Mouse (Mus musculus): ENCODE results near the gene Tmem159. TPM values are rescaled to one million over a fixed set of nuclear protein-coding genes. Genes with fewer than 3 reads are reported as not detected.
A peak's percentile ranks its signal among the peaks of the same experiment; 100 is the strongest.

Tmem159 gene
- polyA plus RNA-seq, 1 experiment, result 16.3 TPM

DNA sequence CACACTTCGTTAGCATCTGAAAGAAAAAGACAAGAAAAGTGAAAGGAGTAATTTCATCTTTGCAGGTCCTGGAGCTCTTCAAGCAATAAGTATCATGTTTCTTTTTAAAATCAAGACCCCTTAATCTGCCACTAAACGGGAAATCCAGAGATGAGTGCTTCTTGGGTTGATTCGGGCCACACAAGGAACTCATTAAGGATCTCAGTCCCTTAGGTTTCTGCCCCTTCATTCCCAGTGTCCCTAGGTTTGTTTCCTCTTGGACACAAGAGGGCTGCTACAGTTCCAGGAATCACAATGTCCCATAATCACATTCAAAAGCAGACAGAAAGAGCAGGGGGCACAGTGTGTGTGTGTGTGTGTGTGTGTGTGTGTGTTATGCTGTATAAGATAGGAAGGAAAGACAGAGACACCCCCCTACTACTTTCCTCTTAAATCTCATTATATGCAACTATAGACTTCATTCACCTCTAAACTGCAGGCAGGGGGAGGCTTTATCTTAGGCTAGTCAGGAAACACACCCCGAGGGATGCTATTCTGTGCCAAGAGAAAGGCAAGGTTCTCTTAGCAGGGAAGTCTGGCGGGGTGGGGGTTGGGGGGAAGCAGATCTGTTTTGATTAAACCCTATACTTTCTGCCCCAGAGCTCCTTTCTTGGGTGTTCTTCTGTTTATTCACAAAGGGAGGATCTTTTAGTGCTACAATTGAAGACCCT, 25.0 kb downstream of the Tmem159 start:
- no peak for DNase-seq (ENCODE audit: low read depth, low spot score)
- 62% methylated on average over 5 of the region's 5 CpGs for WGBS

DNA sequence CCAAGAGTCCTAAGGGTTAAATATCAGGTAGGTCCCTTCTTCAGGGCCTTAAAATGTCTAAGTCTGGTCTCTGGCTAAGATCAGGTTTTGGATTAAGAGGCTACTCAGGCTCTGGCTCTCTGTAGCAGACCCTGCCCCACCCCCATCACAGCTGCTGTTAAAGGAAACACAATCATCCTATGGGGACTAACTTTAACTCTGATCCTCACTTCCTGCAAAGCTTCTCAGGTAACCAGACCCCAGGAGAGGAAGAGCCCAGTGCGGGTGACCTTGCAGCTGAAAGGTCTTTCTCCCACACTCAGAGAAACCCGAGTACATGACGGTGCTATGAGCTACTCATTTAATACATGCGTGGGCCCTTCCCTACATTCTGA, 25.5 kb downstream of the Tmem159 start:
- 88% methylated on average over 4 of the region's 4 CpGs for WGBS
- DNase-seq (ENCODE audit: low read depth, low spot score), result no peak

DNA sequence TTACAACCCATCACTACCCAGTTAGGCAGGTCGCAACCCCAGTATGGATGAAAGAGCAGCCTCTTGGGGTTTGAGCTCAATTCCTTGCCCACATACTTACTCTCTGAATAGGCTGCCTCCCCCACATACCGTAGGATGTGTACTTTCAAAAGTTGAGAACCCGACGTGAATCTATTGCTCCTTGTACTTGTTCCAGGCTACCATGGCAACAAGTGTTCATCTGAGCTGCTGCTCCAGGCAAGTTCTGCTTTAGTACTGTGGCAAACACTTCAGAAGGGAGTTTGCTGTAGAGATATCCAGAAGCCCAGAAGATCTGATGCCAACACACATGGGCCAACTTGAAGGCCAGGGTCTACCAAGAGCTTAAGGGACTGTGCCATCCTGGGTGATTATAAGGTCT, 26.8 kb downstream of the Tmem159 start:
- WGBS, result 72% methylated on average over 4 of the region's 4 CpGs
- DNase-seq (ENCODE audit: low read depth, low spot score), result no peak

DNA sequence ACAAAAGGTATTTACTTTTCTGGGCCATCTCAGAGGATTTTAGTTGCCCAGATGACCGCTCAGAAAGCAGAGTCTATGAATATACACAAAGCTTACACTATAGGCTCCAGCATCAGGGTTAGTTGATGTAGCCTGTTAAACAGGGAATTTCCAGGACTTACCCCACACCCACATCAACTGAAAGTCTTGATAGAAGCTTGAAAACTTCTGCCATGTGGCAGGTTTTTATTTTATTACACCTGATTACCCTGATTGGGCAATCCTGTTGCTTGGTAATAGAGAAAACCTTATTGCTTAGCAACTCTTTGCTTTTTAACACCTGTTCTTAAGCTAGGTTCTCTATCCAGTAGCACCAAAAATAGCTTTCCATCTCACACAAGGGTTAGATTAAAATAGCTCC, 40.6 kb downstream of the Tmem159 start:
- no peak for DNase-seq (ENCODE audit: low read depth, low spot score)
- WGBS, result 37% methylated on average over 1 of the region's 1 CpGs

DNA sequence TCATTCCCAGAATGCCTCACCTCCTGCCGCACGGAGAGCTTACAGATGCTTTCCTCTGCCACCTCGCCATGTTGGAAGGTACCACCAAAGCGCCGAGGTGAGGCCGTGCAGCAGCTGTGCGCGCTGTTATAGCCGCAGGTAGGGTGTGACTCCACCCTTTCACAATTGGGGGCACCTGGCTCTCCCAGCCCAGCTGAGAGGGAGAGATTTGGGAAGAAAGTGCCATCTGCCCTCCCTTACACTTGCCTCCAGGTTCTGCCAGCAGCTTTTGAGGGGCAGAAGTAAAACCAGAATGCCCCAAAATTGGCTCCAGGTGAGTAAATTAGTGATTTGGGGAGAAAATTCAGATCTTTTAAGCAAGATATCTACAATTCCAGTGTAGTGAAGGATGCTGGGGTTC, 43.0 kb downstream of the Tmem159 start, which contains the start of gene Zp2:
Gene Zp2, minus strand, starts transcription at position 101 of the 400 bp plus-strand sequence.
- DNase-seq (ENCODE audit: low read depth, low spot score), result no peak
- WGBS, result 78% methylated on average over 9 of the region's 9 CpGs

DNA sequence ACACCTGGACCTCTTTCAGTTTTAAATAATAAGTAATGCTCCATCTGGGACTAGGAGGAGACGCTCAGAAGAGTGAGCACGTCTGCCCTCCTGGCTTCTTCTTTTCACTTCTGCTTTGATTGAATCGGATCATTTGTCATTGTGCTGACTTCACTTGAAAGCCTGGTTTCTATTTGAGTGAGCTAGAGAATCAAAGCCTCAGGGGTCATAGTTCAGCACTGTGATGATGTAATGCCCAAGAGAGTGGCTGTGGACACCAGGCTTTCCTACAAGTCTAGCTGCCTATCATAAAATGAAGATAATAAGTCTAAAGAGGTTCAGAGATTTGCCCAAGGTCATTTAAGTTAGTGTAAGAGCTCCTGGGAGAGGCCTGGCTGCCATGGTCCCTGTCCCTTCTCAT, 48.1 kb downstream of the Tmem159 start:
- DNase-seq (ENCODE audit: low read depth, low spot score), result no peak
- 24% methylated on average over 3 of the region's 3 CpGs for WGBS

DNA sequence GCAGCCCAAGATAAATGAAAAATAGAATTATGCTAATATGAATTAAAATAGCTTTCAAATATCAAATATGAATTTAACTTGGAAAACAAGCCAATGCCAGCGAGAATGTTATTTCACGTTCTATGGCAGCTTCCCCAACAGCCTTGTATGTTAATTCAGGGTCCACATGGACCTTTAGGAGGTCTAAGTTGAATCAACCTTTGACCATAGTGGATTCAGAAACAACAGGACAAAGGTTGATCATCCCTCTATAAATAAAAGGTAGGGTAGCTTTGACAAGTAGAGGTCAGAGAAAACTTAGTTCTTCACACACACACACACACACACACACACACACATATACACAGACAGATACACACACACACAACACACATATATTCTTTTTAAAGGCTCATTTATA, 48.7 kb downstream of the Tmem159 start:
- DNase-seq (ENCODE audit: low read depth, low spot score), result no peak
- WGBS, result 81% methylated on average over 2 of the region's 2 CpGs

DNA sequence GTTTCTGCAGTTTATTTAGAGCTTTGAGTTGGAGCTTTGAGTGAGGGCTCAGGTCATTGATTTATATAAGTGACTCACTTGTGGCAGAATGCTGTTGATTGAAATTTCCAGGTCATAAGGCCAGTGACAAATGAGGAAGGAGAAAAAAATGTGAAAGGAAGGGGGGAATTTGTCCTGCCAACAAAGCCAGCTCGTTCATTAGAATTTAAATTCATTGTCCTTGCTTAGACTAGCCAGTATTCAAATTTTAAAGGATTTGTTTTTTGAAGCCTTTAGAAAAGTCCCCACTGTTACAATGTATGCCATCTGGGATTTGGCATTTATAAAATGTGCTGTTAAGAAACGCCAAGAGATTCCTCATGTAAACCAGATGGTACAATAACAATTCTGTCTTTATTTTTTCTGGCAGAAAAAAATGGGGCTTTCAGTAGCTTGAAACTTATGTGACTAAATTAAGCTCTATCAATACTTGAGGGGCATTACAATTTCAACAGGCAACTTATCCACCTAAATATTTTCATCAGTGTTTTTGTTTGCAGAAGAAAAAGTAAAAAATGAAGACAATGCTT, 54.8 kb downstream of the Tmem159 start:
- 58% methylated on average over 2 of the region's 2 CpGs for WGBS

DNA sequence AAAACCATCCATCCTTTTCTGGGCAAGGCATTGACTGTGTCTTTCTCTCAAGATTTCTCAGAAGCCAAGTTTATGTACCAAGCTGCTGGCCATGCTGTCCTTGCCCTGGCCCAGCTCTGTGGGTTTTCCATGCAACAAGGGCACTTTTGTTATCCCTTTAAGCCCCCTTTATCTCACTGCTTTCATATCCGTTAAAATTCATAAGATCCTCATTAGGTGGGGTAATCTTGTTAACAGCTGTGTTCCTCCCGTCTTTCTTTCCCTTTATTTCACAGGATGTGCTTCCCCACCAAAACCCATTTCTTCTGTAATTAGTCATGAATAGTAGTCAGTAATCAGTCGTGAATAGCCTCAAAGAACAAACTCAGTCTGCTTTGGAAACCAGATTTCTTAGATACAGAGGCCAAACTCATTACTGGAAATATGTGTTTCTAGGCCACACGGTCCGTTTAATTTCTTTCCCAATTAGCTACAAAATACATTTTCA, 55.5 kb downstream of the Tmem159 start:
- 59% methylated on average over 5 of the region's 5 CpGs for WGBS
- no peak for DNase-seq (ENCODE audit: low read depth, low spot score)

More for the DNA sequence above, 54.8 kb downstream of the Tmem159 start:
- DNase-seq (ENCODE audit: low read depth, low spot score), result no peak

DNA sequence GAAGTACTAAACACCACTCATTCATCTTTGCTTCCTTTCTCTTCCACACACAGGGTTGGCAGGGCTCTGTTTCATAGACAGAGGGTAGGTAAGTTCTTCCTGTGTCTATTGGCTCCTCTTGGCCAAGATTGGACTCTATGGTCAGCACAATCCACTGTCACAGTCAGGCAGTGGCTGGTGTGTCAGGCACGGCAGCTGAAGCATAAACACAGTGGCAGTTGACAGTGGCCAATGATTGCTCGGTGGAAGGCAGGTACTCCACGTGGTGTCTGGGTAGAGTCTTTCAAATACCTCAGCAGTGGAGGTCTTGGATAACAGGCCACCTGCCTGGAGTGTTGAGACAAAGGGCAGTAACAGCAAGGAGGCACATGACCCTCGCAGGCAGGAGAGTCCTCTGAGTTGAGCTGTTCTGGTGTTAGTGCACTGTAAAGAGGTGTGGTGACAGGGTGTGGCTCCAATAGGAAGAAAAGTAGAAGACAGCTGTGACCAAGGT, 56.0 kb downstream of the Tmem159 start:
- WGBS, result 11% methylated on average over 4 of the region's 4 CpGs
- peak; percentile 92 for DNase-seq (ENCODE audit: low read depth, low spot score)

DNA sequence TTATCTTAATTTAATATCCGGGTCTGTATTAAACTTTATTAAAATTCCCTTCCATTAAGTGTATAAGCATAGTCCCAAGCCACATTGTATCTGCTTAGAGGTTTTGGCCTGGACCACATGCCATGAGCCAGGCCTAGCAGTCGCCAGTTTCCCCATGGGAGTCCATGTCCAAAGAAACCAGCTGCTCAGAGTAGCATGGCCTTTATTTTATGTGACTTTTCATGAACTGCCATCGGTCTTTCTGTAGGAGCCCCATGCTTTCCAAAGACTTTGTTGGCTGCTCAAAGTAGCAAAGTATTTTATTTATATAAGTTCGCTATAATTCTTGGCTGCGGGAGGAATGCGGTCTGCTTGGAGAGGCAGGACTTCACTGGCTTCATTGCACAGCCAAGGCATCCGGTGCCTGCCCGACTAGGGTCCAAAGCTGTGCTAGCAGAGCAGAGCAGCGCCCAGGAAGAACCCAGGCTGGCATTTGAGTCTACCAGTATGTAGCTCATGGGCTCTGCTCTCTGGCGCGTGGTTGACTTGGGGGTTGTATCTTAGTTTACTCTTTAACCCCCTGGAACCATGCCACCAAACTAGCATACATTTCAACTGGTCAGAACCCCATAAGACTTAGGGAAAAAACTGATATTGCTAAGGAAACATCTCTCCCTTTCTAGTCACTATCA, 61.6 kb downstream of the Tmem159 start:
- DNase-seq (ENCODE audit: low read depth, low spot score), result no peak
- 85% methylated on average over 11 of the region's 11 CpGs for WGBS

Other genes with a start within 250 kb of the Tmem159 start
- gene Lyrm1, start 206.5 kb upstream of the Tmem159 start, polyA plus RNA-seq (2012; rRNA removed), result 2.6 and 2.7 TPM in 2 replicates
- 2.7 and 4.0 TPM in 2 replicates for gene Dcun1d3, start 206.1 kb upstream of the Tmem159 start, polyA plus RNA-seq (2012; rRNA removed)
- gene Dnah3, start 7.1 kb upstream of the Tmem159 start, polyA plus RNA-seq (2012; rRNA removed), result 0.01 TPM in 1 of 2 replicates, not detected in the other
- gene Zp2, start 42.9 kb downstream of the Tmem159 start, polyA plus RNA-seq (2012; rRNA removed), result 0.04 and 0.10 TPM in 2 replicates
- 19.0 and 30.9 TPM in 2 replicates for gene Anks4b, start 71.5 kb downstream of the Tmem159 start, polyA plus RNA-seq (2012; rRNA removed)
- gene Crym, start 99.8 kb downstream of the Tmem159 start, polyA plus RNA-seq (2012; rRNA removed), result 1.8 and 2.8 TPM in 2 replicates
- gene Abca14, start 101.6 kb downstream of the Tmem159 start, polyA plus RNA-seq (2012; rRNA removed), result 0.09 and 0.19 TPM in 2 replicates
- gene Abca15, start 226.3 kb downstream of the Tmem159 start, polyA plus RNA-seq (2012; rRNA removed), result not detected in 2 replicates